Mouse (Mus musculus): ENCODE measurements around the gene Eno1.

DNA sequence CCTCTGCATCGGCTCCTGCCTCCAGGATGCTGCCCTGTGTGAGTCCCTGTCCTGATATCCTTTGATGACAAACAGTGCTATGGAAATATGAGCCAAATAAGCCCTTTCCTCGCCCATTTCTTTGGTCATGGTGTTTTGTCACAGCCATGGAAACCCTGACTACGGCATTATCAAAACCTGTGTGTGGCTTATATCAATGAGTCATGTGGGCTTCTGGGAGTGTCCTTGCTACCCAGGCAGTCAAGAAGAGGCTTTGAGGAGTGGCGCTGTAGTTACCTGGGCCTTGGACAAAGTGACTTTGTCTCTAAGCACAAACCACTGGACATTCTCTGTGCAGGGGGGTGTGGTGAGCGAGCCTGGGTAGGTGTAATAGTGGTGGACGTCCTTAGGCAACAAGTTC is 44.3 kb upstream of the Eno1 start:
- TF ChIP-seq POLR2A (IDR thresholded peaks at IDR 0.05; ENCODE audit: low read depth, low read length) = no peak
- no peak for TF ChIP-seq CTCF (conservative IDR thresholded peaks at IDR 0.05; ENCODE audit: insufficient read depth, insufficient read length, low read depth, low read length)
